Mouse (Mus musculus) megakaryocyte, embryonic 14.5 days (primary cell): ENCODE measurements at regions not wholly inside any gene's neighbourhood (a gene's known extent, or its start where the extent isn't known, plus 50 kb on each side); places are given as distances from the start of the nearest gene placed in this dataset.

Source experiments
- FLI1 ChIP-seq: IDR thresholded peaks from 2 replicates; pipeline ENCODE4 v1.6.1; 2012; ENCODE audit warnings: low read length, inconsistent platforms, mixed read lengths
- GATA1 ChIP-seq: IDR thresholded peaks from 3 replicates; pipeline ENCODE4 v1.6.1; 2012; ENCODE audit warnings: mixed read lengths, low read length, inconsistent platforms, borderline replicate concordance

DNA sequence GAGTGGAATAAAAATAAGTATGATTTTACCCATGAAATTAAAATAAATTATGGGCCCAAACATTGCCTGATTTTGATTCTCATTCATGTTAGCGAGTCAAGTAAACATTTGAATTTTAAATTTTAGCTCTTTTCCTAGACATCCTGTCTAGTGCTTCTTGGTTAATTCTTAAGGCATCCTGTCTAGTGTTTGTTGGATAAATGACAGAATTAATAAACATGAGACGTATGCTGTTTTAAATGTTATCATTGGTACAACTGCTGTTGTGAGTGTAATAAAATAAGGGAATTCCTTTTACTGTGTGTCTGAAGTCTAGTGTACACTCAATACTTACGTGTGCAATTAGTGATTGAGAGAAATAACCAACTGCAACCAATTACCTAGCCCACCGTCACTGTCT is 149.0 kb upstream of the Trpm3 start:
- TF ChIP-seq GATA1 = no peak
- no peak for TF ChIP-seq FLI1
